20 mouse cellular contexts compared by ENCODE assay signal in genomic region chr9:53290006-53290405, GRCm38 (mm10). TPM values are rescaled to one million over a fixed set of nuclear protein-coding genes. Genes with fewer than 3 reads are reported as not detected.
"Had no signal": no experiment of that assay in that cellular context is flagged by ENCODE, and none has a peak within 500 bp of the region (broad histone marks: within the 10 kb centered on the region; RNA-seq: fewer than 3 reads in every experiment).

No protein-coding gene starts in this region.

- ATAC-seq: liver, postnatal 0 days; midbrain, embryonic 13.5 days; midbrain, embryonic 15.5 days had no signal

- DNase-seq: liver, postnatal 0 days; lung, adult 2 months; lung, postnatal 14 days; lung, postnatal 36 days; retina, postnatal 1 day; right cerebral cortex, adult 18-20 months; right cerebral cortex, postnatal 25 days; right cerebral cortex, postnatal 4 days; spleen, adult 18-20 months; thymus, adult 18-20 months; thymus, postnatal 25 days; thymus, postnatal 4 days had no signal

- H3K27me3 ChIP-seq: liver, embryonic 15.5 days; lung, embryonic 15.5 days; midbrain, embryonic 13.5 days; midbrain, embryonic 15.5 days; neural tube, embryonic 13.5 days; neural tube, embryonic 15.5 days had no signal

RNA-seq across cellular contexts. Expression of gene Exph5, which starts 11.5 kb away (rescaled TPM):
- polyA plus RNA-seq: macrophage, myocyte had no signal
